Mouse (Mus musculus) cerebellum, postnatal 14 days (tissue): Measurements from ENCODE around the gene Vmn1r72.
"Not testable (repeated sequence)": the region's sequence is repeated elsewhere in the genome, so short reads cannot be mapped to it uniquely, and the experiment has no call there.

Experiments used
- DNase-seq, 2 experiments: peaks; one replicate each; pipeline ENCODE4 v3.0.0; 2021; ENCODE audit warnings: mixed read lengths in 2 of 2

Vmn1r72 gene

DNA sequence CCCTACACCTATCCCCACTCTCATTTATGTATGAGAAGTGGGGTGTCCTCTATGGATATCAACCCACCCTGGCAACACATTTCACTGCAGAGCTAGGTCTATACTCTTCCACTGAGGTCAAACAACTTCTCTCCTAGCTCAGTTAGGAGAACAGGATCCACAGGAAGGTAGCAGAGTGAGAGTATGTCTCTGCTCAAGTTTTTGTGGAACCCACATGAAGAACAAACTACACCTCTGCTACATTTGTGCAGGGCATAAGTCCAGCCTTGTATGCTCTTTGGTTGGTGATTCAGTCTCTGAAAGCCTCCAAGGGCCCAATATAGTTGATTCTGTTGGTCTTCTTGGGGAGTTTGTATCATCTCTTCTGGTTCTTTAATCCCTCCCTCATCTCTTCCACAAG lies at the start of gene Vmn1r72:
Vmn1r72 (minus strand) TSS at position 101 of the 400 bp plus-strand sequence.
- not testable (repeated sequence) for DNase-seq

DNA sequence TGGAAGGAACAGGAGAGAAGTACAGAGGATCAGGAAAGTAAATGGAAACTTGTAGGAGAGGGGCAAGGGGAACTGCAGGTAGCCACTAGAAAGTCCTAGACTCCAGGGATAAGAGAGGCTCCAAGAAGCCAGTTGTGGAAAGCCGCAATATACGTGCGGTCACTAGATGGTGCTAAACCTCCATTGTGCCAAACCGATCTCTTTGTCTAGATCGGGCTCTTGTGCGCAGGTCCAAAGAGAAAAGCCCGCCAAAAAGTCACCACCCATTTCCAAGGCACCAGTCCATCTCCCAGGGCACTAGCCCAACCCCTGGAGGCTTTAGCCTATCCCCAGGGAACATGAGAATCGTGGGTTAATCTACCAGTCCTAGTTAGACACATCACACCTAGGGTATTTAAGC lies 62.9 kb downstream of the Vmn1r72 start:
- peak in 1 of 2 experiments; percentile 1 for DNase-seq
